ENCODE assay signal across 18 mouse cellular contexts in the genomic region with DNA sequence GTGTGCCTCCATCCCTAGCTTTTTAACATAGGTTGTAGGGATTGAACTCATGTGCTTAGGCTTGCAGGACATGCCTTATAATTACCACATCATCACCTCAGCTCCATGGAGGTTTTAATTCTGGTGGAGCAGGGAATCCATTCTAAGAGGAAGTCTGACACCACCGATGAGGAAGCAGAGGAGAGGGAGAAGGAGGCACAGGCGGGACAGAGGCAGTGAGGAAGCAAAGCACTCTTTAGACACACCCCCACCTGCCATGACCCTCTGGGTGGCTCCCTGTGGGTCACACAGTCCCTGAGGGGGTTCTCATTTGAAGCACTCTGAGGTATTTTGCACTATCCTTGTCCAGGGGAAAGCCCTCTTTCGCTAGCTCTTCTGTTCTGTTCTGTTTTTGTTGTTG. TPM values are rescaled to one million over a fixed set of nuclear protein-coding genes. Genes with fewer than 3 reads are reported as not detected.
DNase-seq lines count a peak whose midpoint lies in the region; ATAC-seq and TF ChIP-seq lines count a peak whose summit lies in the region.
"Had no signal": no experiment of that assay in that cellular context is flagged by ENCODE, and none has a peak within 500 bp of the region (broad histone marks: within the 10 kb centered on the region; RNA-seq: fewer than 3 reads in every experiment).

No protein-coding gene starts in this region.

- ATAC-seq in common myeloid progenitor, adult 5-6 weeks (replicated peaks; ENCODE audit: low read depth, poor library complexity, severe bottlenecking) = peak; percentile 53; the same call in 1 of the 2 replicates
- ATAC-seq in megakaryocyte progenitor cell, adult 5-6 weeks (replicated peaks; ENCODE audit: poor library complexity) = peak; percentile 62
- no peak for ATAC-seq in forebrain, embryonic 12.5 days (ENCODE audit: low FRiP score)
- ATAC-seq: forebrain, embryonic 14.5 days; forebrain, embryonic 16.5 days had no signal

- H3K4me2 ChIP-seq in forebrain, embryonic 12.5 days = no peak overlapping the region
- H3K4me2 ChIP-seq: embryonic facial prominence, embryonic 12.5 days had no signal

- no peaks in the 10 kb centered on the region for H3K36me3 ChIP-seq in limb, embryonic 10.5 days
- H3K36me3 ChIP-seq in forebrain, embryonic 12.5 days (replicated peaks) = peaks cover 80% of the 10 kb centered on the region
- H3K36me3 ChIP-seq: embryonic facial prominence, embryonic 12.5 days had no signal

- peak overlapping the region; percentile 43 for H3K27ac ChIP-seq in bone marrow macrophage, adult 2 months (ENCODE audit: insufficient read depth, low read depth, low read length)
- H3K27ac ChIP-seq in limb, embryonic 10.5 days = 0 out of 2 replicates have a peak overlapping the region, but pooled peaks have one; percentile 11
- no peak overlapping the region for H3K27ac ChIP-seq in forebrain, embryonic 12.5 days
- H3K27ac ChIP-seq: embryonic facial prominence, embryonic 10.5 days; embryonic facial prominence, embryonic 12.5 days had no signal

- WGBS in limb, embryonic 10.5 days = 84% methylated on average over 3 of the region's 3 CpGs
- whole genome bisulfite sequencing in forebrain, embryonic 12.5 days = 86% methylated on average over 3 of the region's 3 CpGs

- peaks cover 18% of the 10 kb centered on the region for H3K4me1 ChIP-seq in bone marrow macrophage, adult 2 months (ENCODE audit: control insufficient read depth, insufficient read depth, low read length)
- H3K4me1 ChIP-seq in limb, embryonic 10.5 days = peaks cover 26% of the 10 kb centered on the region
- peaks cover 3% of the 10 kb centered on the region; the same call in 1 of the 2 replicates for H3K4me1 ChIP-seq in forebrain, embryonic 12.5 days

- TF ChIP-seq POLR2A in bone marrow macrophage, adult 2 months (IDR thresholded peaks at IDR 0.05; ENCODE audit: borderline replicate concordance, low read depth, low read length) = no peak

- H3K9me3 ChIP-seq in limb, embryonic 10.5 days (replicated peaks) = no peaks in the 10 kb centered on the region
- no peaks in the 10 kb centered on the region for H3K9me3 ChIP-seq in forebrain, embryonic 12.5 days
- H3K9me3 ChIP-seq: embryonic facial prominence, embryonic 10.5 days; embryonic facial prominence, embryonic 12.5 days had no signal

- no peak overlapping the region for H3K4me3 ChIP-seq in bone marrow macrophage, adult 2 months (ENCODE audit: insufficient read depth, low read length)
- no peak overlapping the region for H3K4me3 ChIP-seq in limb, embryonic 10.5 days
- no peak overlapping the region for H3K4me3 ChIP-seq in forebrain, embryonic 12.5 days (replicated peaks)
- H3K4me3 ChIP-seq: embryonic facial prominence, embryonic 10.5 days; embryonic facial prominence, embryonic 12.5 days had no signal

- no peak for DNase-seq in limb, embryonic 10.5 days (ENCODE audit: low spot score)
- no peak for DNase-seq in adrenal gland, postnatal 10 days
- DNase-seq in left cerebral cortex, postnatal 36 days (ENCODE audit: low spot score in 2 of 2) = no peak
- DNase-seq: adrenal gland, adult 2 months; adrenal gland, postnatal 25 days; cerebellum, adult 11-12 months; cerebellum, adult 2 months; cerebellum, adult 9-10 months; cerebellum, postnatal 14 days; cerebellum, postnatal 36 days had no signal

- H3K9ac ChIP-seq in forebrain, embryonic 12.5 days = no peak overlapping the region
- H3K9ac ChIP-seq: embryonic facial prominence, embryonic 12.5 days had no signal

- intact Hi-C loops in left cerebral cortex, postnatal 36 days (cut with DNase I) = no loop called here

- H3K27me3 ChIP-seq in limb, embryonic 10.5 days (ENCODE audit: low read depth, poor library complexity, severe bottlenecking) = no peaks in the 10 kb centered on the region
- no peaks in the 10 kb centered on the region for H3K27me3 ChIP-seq in forebrain, embryonic 12.5 days
- H3K27me3 ChIP-seq: embryonic facial prominence, embryonic 12.5 days had no signal

- no peak for TF ChIP-seq CTCF in bone marrow macrophage, adult 2 months (IDR thresholded peaks at IDR 0.05; ENCODE audit: low read depth, low read length)

RNA-seq across cellular contexts. Expression of a gene that starts 56.0 kb away (rescaled TPM):
- 9.5 and 14.8 TPM in 2 replicates for polyA plus RNA-seq in bone marrow macrophage, adult 2 months (2012; ENCODE audit: insufficient read depth, insufficient read length, missing spikeins)
- total RNA-seq in common myeloid progenitor, adult 5-6 weeks (2017) = 51.9 and 72.9 TPM in 2 replicates
- 55.0 and 59.0 TPM in 2 replicates for polyA plus RNA-seq in limb, embryonic 10.5 days (2016; fragmentation: Nextera tagmentation; extraction: Ambion mirVana)
- 64.7 and 74.0 TPM in 2 replicates for total RNA-seq in megakaryocyte progenitor cell, adult 5-6 weeks (2015)
- total RNA-seq in megakaryocyte progenitor cell, adult 5-6 weeks (2017) = 45.2 and 46.6 TPM in 2 replicates
- 42.4 and 47.8 TPM in 2 replicates for polyA plus RNA-seq in forebrain, embryonic 12.5 days (2016; fragmentation: Nextera tagmentation; extraction: Ambion mirVana)
- total RNA-seq in adrenal gland, postnatal 10 days (2021) = 10 to 100 TPM in 1 of 2 experiments, 1 to 10 TPM in 1; 9.7 to 10.1 TPM
- total RNA-seq in left cerebral cortex, postnatal 36 days (2021) = 1 to 10 TPM; 6.2 to 8.0 TPM
